Mouse (Mus musculus): ENCODE results near the gene 4930404H24Rik.

4930404H24Rik gene

DNA sequence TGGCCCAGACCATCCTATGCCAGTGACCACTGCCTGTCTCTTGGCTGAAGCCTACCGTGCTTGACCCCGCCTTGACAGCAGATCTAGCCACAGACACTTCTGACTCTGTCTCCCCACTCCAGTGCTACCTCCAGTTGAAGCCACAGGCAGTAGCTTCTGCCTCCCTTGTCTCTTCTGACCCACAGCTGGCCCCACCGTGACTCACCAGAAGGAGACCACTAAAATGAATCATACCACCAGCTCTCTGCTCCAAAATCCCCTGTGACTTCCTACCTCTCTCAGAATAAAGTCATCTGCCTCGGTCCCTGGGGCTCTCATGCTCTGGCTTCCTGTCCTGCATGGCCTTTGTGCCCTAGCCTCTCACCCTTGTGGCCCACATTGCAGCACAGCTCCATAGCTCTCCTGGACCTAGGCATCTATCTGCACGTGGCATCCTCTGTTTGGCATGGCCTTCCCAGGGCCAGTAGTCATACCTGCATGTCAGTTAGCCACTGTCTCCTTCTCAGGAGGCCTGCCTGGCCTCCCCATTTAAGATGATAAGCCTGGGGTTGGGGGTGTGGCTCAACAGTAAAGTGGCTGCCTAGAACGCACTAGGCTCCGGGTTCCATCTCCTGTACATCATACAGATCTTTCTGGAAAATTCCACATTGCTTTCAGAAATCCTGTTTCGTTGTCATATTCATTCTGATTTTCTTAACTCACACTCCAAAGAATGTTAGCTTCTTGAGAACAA lies 50.5 kb downstream of the 4930404H24Rik start:
- DNase-seq, result no peak
